Mouse (Mus musculus): ENCODE data around the gene Rbfox2.

The Rbfox2 gene

DNA sequence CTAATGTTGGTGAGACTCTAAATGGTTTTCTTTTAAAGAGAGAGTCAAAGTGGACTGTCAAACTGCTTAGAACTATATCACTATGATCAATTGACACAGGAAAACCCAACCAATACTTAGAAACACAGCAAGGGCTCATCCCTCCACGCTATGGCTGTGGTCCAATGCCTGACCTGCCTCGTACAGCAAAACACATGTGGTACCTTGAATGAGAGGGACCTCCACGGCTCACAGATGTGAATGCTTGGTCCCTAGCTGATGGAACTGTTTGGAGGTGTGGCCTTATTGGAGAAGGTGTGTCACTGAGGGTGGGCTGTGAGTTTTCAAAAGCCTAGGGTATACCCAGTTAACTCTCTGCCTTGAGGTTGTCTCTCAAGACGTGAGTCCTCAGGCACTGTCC is 159.9 kb downstream of the Rbfox2 start:
- no peak for DNase-seq (ENCODE audit: low spot score in 2 of 2)

DNA sequence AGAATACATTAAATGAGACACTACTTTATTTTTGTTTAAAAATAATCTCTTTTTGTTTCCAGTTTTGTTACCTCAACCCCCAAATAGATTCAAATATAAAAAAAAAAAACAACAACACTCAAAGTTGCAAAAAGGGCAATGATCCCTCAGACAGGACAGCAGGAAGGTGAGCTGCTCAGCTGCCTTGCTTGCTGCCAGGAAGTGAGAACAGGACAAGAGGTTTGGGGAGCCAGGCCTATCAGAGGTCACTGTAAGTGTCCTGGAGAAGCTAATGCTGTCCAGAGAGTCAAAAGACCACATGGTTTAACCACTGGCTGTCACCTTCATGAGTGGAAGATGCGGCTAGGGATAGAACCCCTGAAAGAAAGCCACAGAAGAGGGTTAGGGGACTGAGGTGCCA is 161.8 kb downstream of the Rbfox2 start:
- no peak for DNase-seq (ENCODE audit: low spot score in 2 of 2)

DNA sequence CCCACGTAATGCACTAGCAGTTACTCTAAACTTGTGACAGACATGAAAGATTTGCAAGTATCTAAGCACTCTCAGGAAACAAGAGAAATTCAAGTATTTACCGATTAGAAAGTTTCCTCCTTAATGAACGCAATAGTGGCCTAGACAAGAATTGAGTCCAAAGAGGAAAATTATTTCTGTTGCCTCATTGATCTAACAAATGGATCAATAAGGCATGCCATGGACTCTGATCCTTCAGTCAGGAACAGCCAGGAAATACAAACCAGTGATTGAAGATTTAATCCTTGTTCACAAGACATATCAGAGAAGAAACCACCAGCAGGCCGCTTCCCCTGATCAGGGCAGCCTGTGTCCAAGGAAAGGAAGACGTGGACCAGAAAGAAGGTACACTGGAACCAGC is 164.0 kb downstream of the Rbfox2 start:
- no peak for DNase-seq (ENCODE audit: low spot score in 2 of 2)

DNA sequence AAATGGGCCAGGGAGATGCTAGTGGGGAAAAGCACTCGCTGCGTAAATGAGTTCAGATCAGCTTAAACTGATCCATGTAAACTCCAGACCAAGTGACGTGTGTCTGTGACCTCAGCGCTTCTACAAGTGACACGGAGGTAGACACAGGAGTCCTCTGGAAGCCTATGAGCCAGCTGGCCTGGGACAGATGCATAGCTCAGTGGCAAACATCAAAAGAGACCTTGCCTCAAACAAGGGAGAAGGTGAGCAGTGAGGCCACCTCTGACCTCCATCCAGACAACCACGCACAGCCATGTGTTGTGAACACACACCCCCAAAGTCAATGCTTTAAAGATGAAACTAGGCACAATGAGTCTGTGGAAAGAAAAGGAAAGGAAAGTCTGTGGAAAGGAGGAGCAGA is 164.5 kb downstream of the Rbfox2 start:
- DNase-seq (ENCODE audit: low spot score in 2 of 2): no peak

DNA sequence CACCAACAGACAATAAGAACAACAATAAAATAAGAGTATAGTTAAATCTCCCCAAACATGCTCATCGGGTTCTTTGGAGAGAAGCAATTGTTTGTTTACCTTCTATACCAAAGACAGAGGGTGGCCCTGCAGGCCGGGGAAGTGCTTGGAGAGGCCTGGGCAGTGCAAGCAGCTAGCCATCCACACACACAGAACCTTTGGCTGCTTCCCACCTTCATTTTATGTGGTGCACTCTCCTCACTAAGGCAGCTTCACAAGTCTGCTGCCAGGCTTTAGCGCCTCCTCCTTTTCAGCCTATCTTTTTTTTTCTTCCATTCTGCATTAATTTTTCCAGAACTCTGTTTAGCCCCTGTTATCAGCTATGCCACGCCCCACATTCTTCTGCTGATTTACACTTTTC is 165.1 kb downstream of the Rbfox2 start:
- DNase-seq (ENCODE audit: low spot score in 2 of 2): no peak

DNA sequence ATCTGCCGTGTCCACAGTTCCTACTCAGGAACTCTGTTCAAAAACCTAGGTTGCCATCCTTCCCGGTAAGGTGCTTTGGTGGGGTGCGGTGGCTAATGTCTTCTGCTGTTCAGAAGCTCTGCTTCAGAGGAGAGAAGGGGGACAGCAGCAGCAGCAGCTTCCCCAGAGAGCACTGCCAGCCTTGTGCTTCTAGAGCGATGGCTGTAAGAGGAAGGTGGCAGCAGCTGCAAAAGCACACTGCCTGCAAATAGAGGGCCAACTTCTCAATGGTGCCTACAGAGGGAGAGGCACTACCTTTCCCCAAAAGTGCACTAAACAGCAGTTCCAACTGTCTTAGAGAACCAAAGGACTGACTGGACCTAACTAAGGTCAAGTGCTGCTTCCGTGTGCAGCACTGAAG is 168.5 kb downstream of the Rbfox2 start:
- no peak for DNase-seq (ENCODE audit: low spot score in 2 of 2)

DNA sequence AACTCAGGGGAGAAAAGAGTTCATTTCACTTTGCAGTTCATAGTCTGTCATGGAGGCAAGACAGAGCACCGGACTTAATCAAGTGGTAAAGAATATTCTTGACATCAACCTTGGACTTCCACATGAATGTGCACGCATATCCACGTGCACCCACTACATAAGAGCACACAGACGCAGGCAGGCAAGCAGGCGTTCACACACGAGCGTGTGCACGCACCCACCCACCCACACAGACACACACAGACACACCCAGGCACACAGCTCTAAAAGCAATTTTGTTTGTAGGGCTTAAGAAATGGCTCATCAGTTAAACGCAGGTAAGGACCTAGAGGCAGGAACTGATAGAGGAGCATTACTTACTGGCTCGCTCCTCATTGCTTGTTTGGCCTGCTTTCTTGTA is 172.3 kb downstream of the Rbfox2 start:
- DNase-seq (ENCODE audit: low spot score in 2 of 2): no peak

DNA sequence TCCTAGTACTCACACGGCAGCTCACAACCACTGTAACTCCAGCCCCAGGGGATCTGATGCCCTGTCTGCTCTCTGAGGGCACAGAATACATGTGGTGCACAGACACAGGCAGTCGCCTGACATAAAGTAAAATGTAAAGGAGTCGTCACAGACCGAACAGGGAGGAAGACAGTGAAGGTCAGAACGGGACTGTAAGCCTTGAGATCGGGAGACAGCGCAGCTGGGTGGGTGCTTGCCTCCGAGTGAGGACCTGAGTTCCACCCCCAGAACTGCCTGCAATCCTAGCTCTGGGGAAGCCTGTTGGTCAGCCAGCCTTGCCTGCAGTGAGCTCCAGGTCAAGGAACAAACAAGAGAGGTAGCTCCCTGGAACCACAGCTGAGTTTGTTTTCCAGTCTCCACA is 177.7 kb downstream of the Rbfox2 start:
- no peak for DNase-seq (ENCODE audit: low spot score in 2 of 2)

DNA sequence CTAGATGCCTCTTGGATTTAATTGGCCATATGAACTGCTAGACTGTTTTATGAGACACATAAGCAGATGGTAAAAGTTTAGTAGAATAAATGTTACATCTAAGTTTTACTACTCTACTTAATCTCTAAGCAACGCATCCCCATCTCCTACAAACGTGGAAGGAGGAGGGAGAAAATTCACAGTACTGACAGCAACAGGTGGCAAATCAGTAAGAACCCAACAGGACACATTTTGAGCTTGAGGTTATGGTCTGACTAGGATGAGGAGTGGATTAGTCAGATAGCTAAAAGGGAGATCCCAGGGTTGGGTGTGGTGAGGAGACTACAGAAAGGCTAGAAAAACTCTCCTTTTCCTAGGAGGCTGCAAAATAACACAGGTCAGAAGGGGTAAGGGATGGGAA is 179.1 kb downstream of the Rbfox2 start:
- DNase-seq (ENCODE audit: low spot score in 2 of 2): no peak

DNA sequence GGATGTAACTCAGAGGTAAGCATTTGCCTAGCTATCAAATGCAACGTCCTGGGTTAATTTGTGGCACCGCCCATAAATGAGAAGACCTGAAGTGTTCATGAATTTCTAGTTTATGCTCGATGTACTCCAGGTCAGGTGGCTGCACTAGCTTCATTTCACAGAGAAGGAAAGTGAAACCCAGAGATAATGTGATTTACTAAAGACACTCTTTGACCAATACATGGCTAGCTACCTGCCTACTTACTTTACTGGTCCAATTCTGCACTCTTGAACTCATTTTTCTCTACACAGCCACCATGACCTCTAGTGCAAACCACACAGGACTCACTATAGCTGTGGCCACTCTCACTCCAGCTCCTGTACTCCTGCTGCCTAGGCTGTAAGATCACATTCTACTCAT is 180.1 kb downstream of the Rbfox2 start:
- no peak for DNase-seq (ENCODE audit: low spot score in 2 of 2)

DNA sequence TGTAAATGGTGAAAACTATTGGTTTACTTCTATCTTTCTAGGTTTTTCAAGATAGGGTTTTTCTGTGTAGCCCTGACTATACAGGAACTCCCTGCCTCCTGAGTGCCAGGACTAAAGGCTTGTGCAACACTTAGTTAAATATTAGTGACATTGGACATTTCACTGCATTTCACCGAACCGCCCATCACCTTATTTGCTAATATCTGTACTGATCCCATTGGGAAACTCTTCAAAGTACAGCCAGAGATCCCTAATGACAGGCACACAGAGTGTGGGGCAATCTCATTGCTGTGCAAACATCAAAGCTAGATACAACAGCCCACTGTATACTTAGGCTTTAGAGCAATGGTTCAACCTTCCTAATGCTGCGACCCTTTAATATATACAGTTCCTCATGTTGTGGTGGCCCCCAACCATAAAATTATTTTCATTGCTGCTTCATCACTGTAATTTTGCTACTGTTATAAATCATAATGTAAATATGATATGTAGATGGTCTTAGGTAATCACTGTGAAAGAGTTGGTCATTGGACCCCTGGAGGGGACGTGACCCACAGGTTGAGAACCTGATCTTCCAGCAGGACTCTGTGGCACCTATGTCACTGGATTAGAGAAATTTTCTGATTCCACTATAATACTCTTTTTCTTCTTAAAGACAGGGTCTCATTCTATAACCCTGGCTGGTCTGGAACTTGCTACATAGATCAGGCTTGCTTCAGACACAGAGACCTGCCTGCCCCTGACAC is 182.3 kb downstream of the Rbfox2 start:
- no peak for DNase-seq (ENCODE audit: low spot score in 2 of 2)

DNA sequence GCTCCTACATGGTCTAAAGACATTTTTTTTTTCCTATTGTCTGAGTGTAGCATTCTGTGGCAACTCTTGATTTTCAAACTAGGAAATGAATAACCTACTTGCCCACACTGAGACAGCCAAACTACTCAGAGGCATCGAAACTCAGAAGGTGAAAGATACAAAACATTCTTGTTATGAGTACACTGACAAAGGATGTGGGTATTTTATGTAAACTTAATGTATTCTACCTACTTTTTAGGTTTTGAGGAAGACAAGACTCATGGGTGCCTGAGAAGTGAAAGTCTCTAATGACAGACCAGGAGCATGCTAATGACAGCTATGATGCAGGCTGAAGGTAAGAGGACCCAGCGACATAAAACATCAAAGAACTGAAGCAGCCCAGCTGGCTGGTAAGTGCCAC is 184.0 kb downstream of the Rbfox2 start:
- DNase-seq (ENCODE audit: low spot score in 2 of 2): no peak

DNA sequence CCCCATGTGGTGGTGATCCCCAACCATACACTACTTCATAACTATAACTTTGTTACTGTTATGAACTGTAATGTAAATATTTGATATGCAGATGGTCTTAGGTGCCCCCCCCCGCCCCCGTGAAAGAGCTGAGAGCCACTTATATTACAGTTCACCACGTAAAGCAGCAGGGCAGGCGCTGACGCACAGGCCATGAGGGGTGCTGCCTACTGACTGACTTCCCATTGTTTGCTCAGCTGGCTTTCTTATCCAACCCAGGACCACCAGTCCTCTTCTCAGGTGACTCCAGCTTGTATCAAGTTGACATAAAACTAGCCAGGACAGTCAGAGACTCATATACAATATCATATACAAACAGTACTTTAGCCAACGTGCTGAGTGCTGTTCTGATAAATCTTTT is 184.6 kb downstream of the Rbfox2 start:
- DNase-seq (ENCODE audit: low spot score in 2 of 2): no peak

DNA sequence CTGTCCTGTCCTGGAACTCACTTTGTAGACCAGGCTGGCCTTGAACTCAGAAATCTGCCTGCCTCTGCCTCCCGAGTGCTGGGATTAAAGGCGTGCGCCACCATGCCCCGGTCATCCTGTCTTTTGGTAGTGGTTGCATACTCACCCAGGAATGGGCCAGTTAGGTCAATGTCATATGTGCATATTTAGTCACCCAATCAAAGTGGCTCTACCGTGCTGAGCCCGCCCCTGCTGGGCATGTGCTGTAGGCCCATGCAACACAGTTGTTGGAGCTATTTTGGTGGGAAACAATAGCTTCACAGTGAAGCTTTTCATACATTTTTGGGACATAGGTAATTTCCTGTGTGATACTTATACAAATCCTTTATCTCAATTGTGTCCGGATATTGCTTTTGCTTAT is 187.1 kb downstream of the Rbfox2 start:
- DNase-seq (ENCODE audit: low spot score in 2 of 2): no peak

DNA sequence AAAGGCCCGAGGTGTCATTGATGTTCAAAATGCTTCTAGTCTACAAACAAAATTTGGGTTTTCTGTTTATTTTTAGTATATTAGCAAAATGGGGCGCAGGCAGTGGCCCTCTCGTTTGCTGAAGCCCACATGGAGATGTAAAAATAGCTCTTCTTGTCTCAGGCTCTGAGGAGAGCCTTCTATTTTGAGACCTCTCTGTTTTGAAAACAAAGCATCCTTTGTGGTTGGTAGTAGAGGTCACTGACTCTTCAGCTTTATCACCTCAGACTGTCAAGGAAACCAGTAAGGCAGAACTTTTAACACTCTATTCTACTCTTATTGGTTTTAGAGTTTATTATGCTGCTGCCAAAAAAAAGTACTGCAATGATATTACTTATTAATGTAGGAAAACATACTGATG is 189.6 kb downstream of the Rbfox2 start:
- no peak for DNase-seq (ENCODE audit: low spot score in 2 of 2)

DNA sequence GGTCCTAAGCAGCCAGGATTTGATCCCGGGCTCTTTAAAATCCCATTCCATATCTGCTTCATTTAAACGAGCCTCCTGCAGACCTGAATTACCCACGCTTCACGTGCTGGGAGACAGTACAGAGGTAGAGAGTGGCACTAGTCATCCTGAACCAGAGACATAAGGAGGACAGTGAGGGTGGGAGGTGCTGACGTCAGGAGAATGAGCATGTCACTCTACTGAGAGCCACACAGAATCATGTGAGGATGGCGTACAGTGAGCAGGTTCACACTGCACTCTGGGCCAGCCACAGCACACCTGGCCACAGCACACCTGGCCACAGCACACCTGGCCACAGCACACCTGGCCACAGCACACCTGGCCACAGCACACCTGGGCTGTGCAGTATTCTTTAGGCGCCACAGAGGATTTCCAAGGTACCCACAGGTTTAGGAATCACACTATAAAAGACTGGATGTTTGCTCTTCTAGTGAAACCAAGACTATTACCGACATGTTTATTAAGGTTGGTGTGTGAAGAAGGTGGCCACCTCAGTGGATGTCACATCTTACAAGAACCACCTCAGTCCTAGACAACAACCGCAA is 190.6 kb downstream of the Rbfox2 start:
- no peak for DNase-seq (ENCODE audit: low spot score in 2 of 2)

DNA sequence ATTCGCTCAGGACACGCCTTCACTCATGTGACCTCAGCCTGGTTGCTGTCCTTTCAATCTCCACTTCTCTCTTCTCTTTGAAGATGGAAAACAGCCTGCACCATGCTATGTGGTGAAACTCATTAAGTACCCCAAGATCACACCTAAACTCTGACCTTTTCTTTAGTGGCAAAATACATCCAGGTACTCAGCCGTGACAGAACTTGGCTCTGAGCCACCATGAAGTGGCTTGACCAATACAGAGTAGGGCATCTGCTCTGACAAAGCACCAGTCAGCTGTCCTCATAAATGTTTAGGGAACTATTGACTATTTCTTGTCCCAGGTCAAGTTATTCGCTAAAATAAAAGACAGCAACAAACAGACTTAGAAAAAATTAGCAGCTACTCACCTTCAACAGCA is 191.3 kb downstream of the Rbfox2 start:
- DNase-seq (ENCODE audit: low spot score in 2 of 2): no peak

DNA sequence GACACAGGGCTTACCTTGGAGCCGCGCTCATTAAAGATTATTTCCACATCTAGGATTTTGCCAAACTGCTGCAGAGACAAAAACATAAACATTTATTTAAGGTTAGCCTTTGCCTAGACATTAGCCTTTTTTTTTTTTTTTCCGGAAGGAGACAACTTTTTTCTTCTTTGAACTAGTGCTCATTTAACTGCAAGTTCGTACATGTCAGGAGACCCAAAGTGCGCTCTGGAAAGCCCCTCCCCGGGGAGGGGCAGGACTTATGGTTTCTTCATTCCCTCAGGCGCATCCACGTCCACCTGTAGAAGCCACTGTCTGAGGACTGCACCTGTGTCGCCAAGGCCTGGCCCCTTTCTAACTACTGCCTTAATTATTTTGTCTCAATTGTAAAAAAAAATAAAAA is 193.2 kb downstream of the Rbfox2 start:
- DNase-seq (ENCODE audit: low spot score in 2 of 2): no peak

DNA sequence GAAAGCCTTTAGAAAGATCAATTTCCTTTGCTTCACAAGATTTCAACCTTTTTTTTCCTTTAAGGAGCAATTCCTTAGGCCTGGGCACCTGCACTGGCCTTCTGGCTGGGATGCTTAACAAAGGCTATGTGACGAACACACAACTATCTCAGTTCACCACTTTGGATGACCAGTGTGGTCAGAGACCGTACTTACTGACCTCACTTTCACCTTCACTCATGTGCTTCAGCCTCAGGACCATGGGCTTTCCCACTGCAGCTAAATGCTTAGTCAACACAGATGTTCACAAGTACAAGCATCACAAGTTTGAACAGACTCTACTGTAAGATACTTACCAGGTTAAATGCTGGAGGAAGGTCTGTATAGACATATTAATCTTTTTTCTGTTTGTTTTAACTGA is 194.4 kb downstream of the Rbfox2 start:
- no peak for DNase-seq (ENCODE audit: low spot score in 2 of 2)

DNA sequence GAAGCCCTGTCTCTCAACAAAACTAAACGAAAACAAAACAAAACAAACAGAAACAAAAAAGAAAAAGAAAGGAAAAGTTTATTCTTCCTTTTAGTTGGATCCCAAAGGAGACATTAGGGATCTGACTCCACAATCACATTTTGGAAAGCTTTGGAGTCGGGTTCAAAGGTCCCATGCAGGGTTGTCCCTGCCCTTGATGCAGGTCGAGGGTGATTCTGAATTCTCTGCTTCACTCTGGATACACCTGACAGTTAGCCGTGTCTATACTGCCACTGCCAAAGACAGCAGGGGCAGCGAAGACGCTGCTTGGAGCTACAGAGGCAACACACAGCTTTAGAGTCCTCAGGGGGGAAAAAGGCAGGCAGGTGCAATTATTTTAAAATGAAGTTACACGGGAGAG is 194.9 kb downstream of the Rbfox2 start:
- DNase-seq (ENCODE audit: low spot score in 2 of 2): no peak

DNA sequence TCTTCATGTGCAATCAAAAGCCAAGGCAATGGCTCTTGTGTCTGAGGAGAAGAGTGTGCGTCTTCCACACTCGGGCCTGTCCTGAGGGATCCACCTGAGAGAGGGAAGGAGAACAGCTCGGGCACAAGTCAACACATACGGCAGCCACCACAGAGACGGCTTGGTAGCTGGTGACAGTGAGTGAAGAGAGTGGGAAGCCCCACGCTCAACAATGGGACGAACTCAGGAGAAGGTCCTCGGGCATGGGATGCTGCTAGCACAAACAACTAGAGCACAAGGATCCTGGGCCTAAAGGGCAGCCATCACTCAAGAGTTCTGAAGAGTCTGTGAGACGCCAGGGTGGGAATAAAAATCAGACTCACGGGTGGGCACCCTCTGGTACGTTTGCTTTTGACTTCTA is 196.4 kb downstream of the Rbfox2 start:
- no peak for DNase-seq (ENCODE audit: low spot score in 2 of 2)

DNA sequence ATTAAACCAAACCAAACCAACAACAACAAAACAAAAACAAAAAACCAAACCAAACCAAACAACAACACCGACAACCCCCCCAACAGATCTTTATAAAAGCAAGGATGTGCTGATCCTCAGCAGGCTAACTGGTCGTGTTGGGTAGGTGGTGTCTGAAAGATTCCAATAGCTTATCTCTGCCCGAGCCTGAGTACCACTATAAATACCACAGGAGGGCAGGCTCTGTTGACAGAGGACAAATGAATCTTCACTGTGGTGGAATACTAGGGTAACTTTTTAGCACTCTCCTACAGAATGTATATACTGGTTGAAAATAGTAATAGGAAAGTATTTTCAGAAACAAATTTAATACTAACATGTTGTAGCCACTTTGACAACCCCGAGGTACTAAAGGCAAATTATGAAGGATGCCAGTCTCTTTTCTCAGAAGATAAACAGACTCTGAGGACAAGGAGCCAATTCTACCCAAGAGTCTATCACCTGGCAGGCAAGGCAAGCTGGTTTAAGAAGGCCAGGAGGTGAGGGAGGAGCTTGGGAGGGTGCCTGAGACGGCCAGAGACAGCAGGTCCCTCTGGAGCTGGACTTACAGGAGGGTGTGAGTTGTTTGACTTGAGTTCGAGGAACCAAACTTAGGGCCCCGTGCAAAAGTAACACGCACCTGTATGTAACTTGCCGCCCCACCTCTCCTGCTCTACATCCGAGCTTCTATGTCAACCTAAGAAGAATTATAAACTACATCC is 199.5 kb downstream of the Rbfox2 start:
- DNase-seq (ENCODE audit: low spot score in 2 of 2): no peak

DNA sequence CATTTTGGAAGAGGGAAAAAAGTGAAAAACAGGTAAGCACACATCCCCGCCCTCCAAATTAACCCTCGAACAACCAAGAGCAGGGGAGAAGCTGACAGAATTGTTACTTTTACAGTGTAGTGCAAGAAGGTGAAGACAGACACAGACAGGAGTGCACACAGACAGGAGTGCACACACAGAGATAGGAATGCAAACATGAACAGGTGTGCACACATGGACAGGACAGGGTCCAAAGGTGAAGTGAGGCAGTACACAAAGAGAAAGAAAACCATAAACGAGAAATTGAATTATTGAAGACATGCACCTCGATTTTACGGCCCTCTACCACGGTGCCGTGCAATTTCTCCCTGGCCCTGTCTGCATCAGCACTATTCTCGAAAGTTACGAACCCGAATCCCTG is 201.5 kb downstream of the Rbfox2 start:
- DNase-seq (ENCODE audit: low spot score in 2 of 2): no peak

All from spleen, postnatal 14 days (tissue).